Mouse (Mus musculus): ENCODE measurements around the gene 4930595D18Rik. TPM values are rescaled to one million over a fixed set of nuclear protein-coding genes. Genes with fewer than 3 reads are reported as not detected.

The 4930595D18Rik gene
- polyA plus RNA-seq, 1 experiment: not detected

- Histone ChIP-seq H3K4me3 (no peak overlapping the region), H3K27me3 (ENCODE audit: control insufficient read depth, insufficient read depth, insufficient read length) (no peaks in the 10 kb centered on the region), H3ac (ENCODE audit: control insufficient read depth, insufficient read length) (no peak overlapping the region), H3K4me2 (ENCODE audit: low read depth) (no peak overlapping the region), H3K36me3 (ENCODE audit: control insufficient read depth, insufficient read depth) (no peaks in the 10 kb centered on the region), H3K79me2 (ENCODE audit: control insufficient read depth, insufficient read depth) (peaks cover 49% of the 10 kb centered on the region)
- TF ChIP-seq MYOG (IDR thresholded peaks at IDR 0.05; ENCODE audit: control insufficient read depth in 1 of 3, insufficient read depth in 1 of 3, insufficient read length in 2 of 3, low read depth in 2 of 3): no peak
- TF ChIP-seq POLR2A (IDR thresholded peaks at IDR 0.05; ENCODE audit: insufficient read length, low read depth): no peak
- TF ChIP-seq USF1 (IDR thresholded peaks at IDR 0.05; ENCODE audit: low read depth): no peak
- no peak for TF ChIP-seq SRF (IDR thresholded peaks at IDR 0.05; ENCODE audit: control insufficient read depth, insufficient read length, low read depth)
- no peak for TF ChIP-seq MYOD1 (IDR thresholded peaks at IDR 0.05; ENCODE audit: control insufficient read depth in 1 of 3, insufficient read length in 2 of 3, low read depth in 2 of 3)
- TF ChIP-seq POLR2AphosphoS2 (IDR thresholded peaks at IDR 0.05; ENCODE audit: insufficient read length, low read depth): no peak
- TF ChIP-seq E2F4 (IDR thresholded peaks at IDR 0.05; ENCODE audit: insufficient read depth): no peak
- TF ChIP-seq MAX (IDR thresholded peaks at IDR 0.05; ENCODE audit: low read depth): no peak
- TF ChIP-seq CEBPB (IDR thresholded peaks at IDR 0.05; ENCODE audit: insufficient read depth, poor library complexity, severe bottlenecking): no peak
Observed at GRCm38 (mm10) chr12:111190355-111190754, 6.1 kb upstream of the 4930595D18Rik start.

- no peak for TF ChIP-seq TCF3 (IDR thresholded peaks at IDR 0.05; ENCODE audit: insufficient read length, low read depth)
- TF ChIP-seq CEBPB (IDR thresholded peaks at IDR 0.05; ENCODE audit: insufficient read depth, poor library complexity, severe bottlenecking): no peak
- TF ChIP-seq MYOG (IDR thresholded peaks at IDR 0.05; ENCODE audit: control insufficient read depth in 1 of 3, insufficient read depth in 1 of 3, insufficient read length in 2 of 3, low read depth in 2 of 3): no peak
- TF ChIP-seq USF1 (IDR thresholded peaks at IDR 0.05; ENCODE audit: low read depth): no peak
- no peak for TF ChIP-seq MYOD1 (IDR thresholded peaks at IDR 0.05; ENCODE audit: control insufficient read depth in 1 of 3, insufficient read length in 2 of 3, low read depth in 2 of 3)
- TF ChIP-seq MAX (IDR thresholded peaks at IDR 0.05; ENCODE audit: low read depth): no peak
- no peak for TF ChIP-seq E2F4 (IDR thresholded peaks at IDR 0.05; ENCODE audit: insufficient read depth)
- no peak for TF ChIP-seq REST (IDR thresholded peaks at IDR 0.05; ENCODE audit: insufficient read depth, insufficient read length)
- no peak for TF ChIP-seq POLR2A (IDR thresholded peaks at IDR 0.05; ENCODE audit: insufficient read length, low read depth)
- TF ChIP-seq POLR2AphosphoS2 (IDR thresholded peaks at IDR 0.05; ENCODE audit: insufficient read length, low read depth): no peak
- no peak for TF ChIP-seq SRF (IDR thresholded peaks at IDR 0.05; ENCODE audit: control insufficient read depth, insufficient read length, low read depth)
- no peak for TF ChIP-seq TCF12 (IDR thresholded peaks at IDR 0.05; ENCODE audit: insufficient read depth, poor library complexity, severe bottlenecking)
- peaks cover 48% of the 10 kb centered on the region for H3K79me2 ChIP-seq (ENCODE audit: control insufficient read depth, insufficient read depth)
- H3K36me3 ChIP-seq (ENCODE audit: control insufficient read depth, insufficient read depth): no peaks in the 10 kb centered on the region
- H3ac ChIP-seq (ENCODE audit: control insufficient read depth, insufficient read length): no peak overlapping the region
- H3K4me2 ChIP-seq (ENCODE audit: low read depth): no peak overlapping the region
- no peak overlapping the region for H3K4me3 ChIP-seq
- H3K27me3 ChIP-seq (ENCODE audit: control insufficient read depth, insufficient read depth, insufficient read length): no peaks in the 10 kb centered on the region
Observed at GRCm38 (mm10) chr12:111188295-111188694, 4.0 kb upstream of the 4930595D18Rik start.

- TF ChIP-seq REST (IDR thresholded peaks at IDR 0.05; ENCODE audit: insufficient read depth, insufficient read length): no peak
- no peak for TF ChIP-seq POLR2AphosphoS2 (IDR thresholded peaks at IDR 0.05; ENCODE audit: insufficient read length, low read depth)
- TF ChIP-seq SRF (IDR thresholded peaks at IDR 0.05; ENCODE audit: control insufficient read depth, insufficient read length, low read depth): no peak
- no peak for TF ChIP-seq MYOD1 (IDR thresholded peaks at IDR 0.05; ENCODE audit: control insufficient read depth in 1 of 3, insufficient read length in 2 of 3, low read depth in 2 of 3)
- no peak for TF ChIP-seq USF1 (IDR thresholded peaks at IDR 0.05; ENCODE audit: low read depth)
- no peak for TF ChIP-seq POLR2A (IDR thresholded peaks at IDR 0.05; ENCODE audit: insufficient read length, low read depth)
- Histone ChIP-seq H3K79me2 (ENCODE audit: control insufficient read depth, insufficient read depth) (peaks cover 54% of the 10 kb centered on the region), H3K36me3 (ENCODE audit: control insufficient read depth, insufficient read depth) (no peaks in the 10 kb centered on the region), H3K4me2 (ENCODE audit: low read depth) (peak overlapping the region; percentile 73), H3K4me3 (no peak overlapping the region), H3ac (ENCODE audit: control insufficient read depth, insufficient read length) (no peak overlapping the region), H3K27me3 (ENCODE audit: control insufficient read depth, insufficient read depth, insufficient read length) (no peaks in the 10 kb centered on the region)
Observed at GRCm38 (mm10) chr12:111186986-111187385, 2.7 kb upstream of the 4930595D18Rik start.

GRCm38 (mm10) chr12:111182378-111182777 lies 1.9 kb downstream of the 4930595D18Rik start:
- H3K79me2 ChIP-seq (ENCODE audit: control insufficient read depth, insufficient read depth): peaks cover 52% of the 10 kb centered on the region
- TF ChIP-seq REST (IDR thresholded peaks at IDR 0.05; ENCODE audit: insufficient read depth, insufficient read length): no peak
- TF ChIP-seq TCF3 (IDR thresholded peaks at IDR 0.05; ENCODE audit: insufficient read length, low read depth): no peak
- TF ChIP-seq E2F4 (IDR thresholded peaks at IDR 0.05; ENCODE audit: insufficient read depth): no peak
- no peak for TF ChIP-seq POLR2AphosphoS2 (IDR thresholded peaks at IDR 0.05; ENCODE audit: insufficient read length, low read depth)
- TF ChIP-seq MYOG (IDR thresholded peaks at IDR 0.05; ENCODE audit: control insufficient read depth in 1 of 3, insufficient read depth in 1 of 3, insufficient read length in 2 of 3, low read depth in 2 of 3): no peak
- TF ChIP-seq SRF (IDR thresholded peaks at IDR 0.05; ENCODE audit: control insufficient read depth, insufficient read length, low read depth): no peak
- no peak for TF ChIP-seq MAX (IDR thresholded peaks at IDR 0.05; ENCODE audit: low read depth)
- no peak for TF ChIP-seq TCF12 (IDR thresholded peaks at IDR 0.05; ENCODE audit: insufficient read depth, poor library complexity, severe bottlenecking)
- no peak for TF ChIP-seq MYOD1 (IDR thresholded peaks at IDR 0.05; ENCODE audit: control insufficient read depth in 1 of 3, insufficient read length in 2 of 3, low read depth in 2 of 3)
- TF ChIP-seq POLR2A (IDR thresholded peaks at IDR 0.05; ENCODE audit: insufficient read length, low read depth): no peak
- TF ChIP-seq CEBPB (IDR thresholded peaks at IDR 0.05; ENCODE audit: insufficient read depth, poor library complexity, severe bottlenecking): no peak
- TF ChIP-seq USF1 (IDR thresholded peaks at IDR 0.05; ENCODE audit: low read depth): no peak
- no peak overlapping the region for H3K4me2 ChIP-seq (ENCODE audit: low read depth)
- no peaks in the 10 kb centered on the region for H3K36me3 ChIP-seq (ENCODE audit: control insufficient read depth, insufficient read depth)
- H3ac ChIP-seq (ENCODE audit: control insufficient read depth, insufficient read length): no peak overlapping the region
- no peaks in the 10 kb centered on the region for H3K27me3 ChIP-seq (ENCODE audit: control insufficient read depth, insufficient read depth, insufficient read length)
- no peak overlapping the region for H3K4me3 ChIP-seq

GRCm38 (mm10) chr12:111181848-111182247 lies 2.4 kb downstream of the 4930595D18Rik start:
- no peaks in the 10 kb centered on the region for H3K27me3 ChIP-seq (ENCODE audit: control insufficient read depth, insufficient read depth, insufficient read length)
- no peak overlapping the region for H3K4me3 ChIP-seq
- H3K79me2 ChIP-seq (ENCODE audit: control insufficient read depth, insufficient read depth): peaks cover 52% of the 10 kb centered on the region
- TF ChIP-seq TCF3 (IDR thresholded peaks at IDR 0.05; ENCODE audit: insufficient read length, low read depth) (no peak), USF1 (IDR thresholded peaks at IDR 0.05; ENCODE audit: low read depth) (no peak)
- no peak overlapping the region for H3ac ChIP-seq (ENCODE audit: control insufficient read depth, insufficient read length)
- H3K36me3 ChIP-seq (ENCODE audit: control insufficient read depth, insufficient read depth): no peaks in the 10 kb centered on the region
- no peak overlapping the region for H3K4me2 ChIP-seq (ENCODE audit: low read depth)

Measured in myocyte (in vitro differentiated cells).